Mouse (Mus musculus) stomach, postnatal 0 days (tissue): ENCODE results near the gene Isg20. TPM values are rescaled to one million over a fixed set of nuclear protein-coding genes. Genes with fewer than 3 reads are reported as not detected.
A peak's percentile ranks its signal among the peaks of the same experiment; 100 is the strongest.

Source experiments
- ATAC-seq: fragments of 200-750 bp; cut with Nextera tagmentation; 2 replicates; pipeline ENCODE4 v1.8.0; 2017; ENCODE audit not compliant: low FRiP score, low TSS enrichment
- DNase-seq: peaks from one replicate; pipeline ENCODE4 v3.0.0-alpha.2; 2016; ENCODE audit warnings: low spot score
- H3K27ac ChIP-seq: fragments of 300-500 bp; sonication (generic); replicated peaks from 2 replicates; pipeline ENCODE4 v1.5.1; 2014; ENCODE audit warnings: mild to moderate bottlenecking, control low read depth
- H3K27me3 ChIP-seq: fragments of 300-500 bp; sonication (generic); 2 replicates; pipeline ENCODE4 v1.6.1; 2014; ENCODE audit warnings: low read length; ENCODE audit not compliant: control insufficient read depth, insufficient read depth
- H3K36me3 ChIP-seq: fragments of 300-500 bp; sonication (generic); 2 replicates; pipeline ENCODE4 v1.6.1; 2014; ENCODE audit warnings: low read length, mixed read lengths; ENCODE audit not compliant: control insufficient read depth, insufficient read depth
- H3K4me1 ChIP-seq: fragments of 300-500 bp; sonication (generic); replicated peaks from 2 replicates; pipeline ENCODE4 v1.6.1; 2014; ENCODE audit warnings: antibody characterized with exemption; ENCODE audit not compliant: control insufficient read depth, insufficient read depth
- H3K4me2 ChIP-seq: fragments of 300-500 bp; sonication (generic); replicated peaks from 2 replicates; pipeline ENCODE4 v1.6.1; 2014; ENCODE audit warnings: low read depth, mild to moderate bottlenecking, control low read depth, moderate library complexity
- H3K4me3 ChIP-seq: fragments of 300-500 bp; sonication (generic); 2 replicates; pipeline ENCODE4 v1.5.1; 2014; ENCODE audit warnings: low read depth, low read length, control low read depth
- H3K9ac ChIP-seq: fragments of 300-500 bp; sonication (generic); 2 replicates; pipeline ENCODE4 v1.6.1; 2014; ENCODE audit warnings: mild to moderate bottlenecking, low read length, control low read depth, mixed read lengths
- H3K9me3 ChIP-seq: fragments of 300-500 bp; sonication (generic); 2 replicates; pipeline ENCODE4 v1.6.1; 2016; ENCODE audit warnings: low read length; ENCODE audit not compliant: control insufficient read depth
- CTCF ChIP-seq: IDR thresholded peaks from 2 replicates; pipeline ENCODE4 v1.5.1; 2016; ENCODE audit warnings: antibody characterized with exemption, low read depth, mild to moderate bottlenecking, moderate library complexity
- EP300 ChIP-seq: optimal IDR thresholded peaks from 2 replicates; pipeline ENCODE3; 2016; ENCODE audit warnings: antibody characterized with exemption
- WGBS: fragments of 180-500 bp; shearing (Covaris S2); extraction: QIAGEN DNeasy Blood & Tissue Kit; methylation state at CpG from one replicate; pipeline ENCODE4 v1.1.7; 2014; 5-methylcytosine and 5-hydroxymethylcytosine counted together
- polyA plus RNA-seq: library from polyadenylated mRNA; unstranded; fragments of >200 nt; fragmentation: Nextera tagmentation; extraction: Ambion mirVana; gene quantifications from 2 replicates; pipeline ENCODE4 v1.2.1, GENCODE M21; 2015

Isg20 gene
- polyA plus RNA-seq, 1 experiment from 2014 or later = 10.6 TPM

DNA sequence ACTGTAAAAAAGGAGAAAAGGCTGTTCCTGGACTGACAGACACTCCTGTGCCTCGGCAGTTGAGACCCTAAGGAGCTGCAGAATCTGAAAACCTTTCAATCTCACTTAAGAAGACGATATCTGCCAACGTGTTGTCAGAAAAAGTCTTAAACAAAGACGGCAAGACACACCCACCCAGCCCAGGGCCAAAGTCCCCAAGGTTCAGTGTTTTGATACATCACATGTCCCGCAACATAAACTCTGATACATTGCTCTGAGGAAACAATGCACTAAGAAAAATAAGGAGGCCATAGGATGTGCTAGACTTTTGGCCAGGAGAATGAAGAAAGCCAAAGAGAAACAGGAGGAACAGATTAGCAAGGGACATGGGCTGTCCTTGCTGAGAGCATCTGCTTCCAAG lies 40.4 kb upstream of the Isg20 start:
- H3K27me3 ChIP-seq = no peaks in the 10 kb centered on the region
- no peak overlapping the region for H3K4me3 ChIP-seq
- no peak for TF ChIP-seq EP300
- TF ChIP-seq CTCF = no peak
- H3K9ac ChIP-seq = no peak overlapping the region
- H3K36me3 ChIP-seq = no peaks in the 10 kb centered on the region
- H3K4me1 ChIP-seq = no peaks in the 10 kb centered on the region
- ATAC-seq (no peak), DNase-seq (peak; percentile 35)
- WGBS = 52% methylated on average over 5 of the region's 5 CpGs
- no peak overlapping the region for H3K27ac ChIP-seq
- H3K4me2 ChIP-seq = no peak overlapping the region
- H3K9me3 ChIP-seq = no peaks in the 10 kb centered on the region

DNA sequence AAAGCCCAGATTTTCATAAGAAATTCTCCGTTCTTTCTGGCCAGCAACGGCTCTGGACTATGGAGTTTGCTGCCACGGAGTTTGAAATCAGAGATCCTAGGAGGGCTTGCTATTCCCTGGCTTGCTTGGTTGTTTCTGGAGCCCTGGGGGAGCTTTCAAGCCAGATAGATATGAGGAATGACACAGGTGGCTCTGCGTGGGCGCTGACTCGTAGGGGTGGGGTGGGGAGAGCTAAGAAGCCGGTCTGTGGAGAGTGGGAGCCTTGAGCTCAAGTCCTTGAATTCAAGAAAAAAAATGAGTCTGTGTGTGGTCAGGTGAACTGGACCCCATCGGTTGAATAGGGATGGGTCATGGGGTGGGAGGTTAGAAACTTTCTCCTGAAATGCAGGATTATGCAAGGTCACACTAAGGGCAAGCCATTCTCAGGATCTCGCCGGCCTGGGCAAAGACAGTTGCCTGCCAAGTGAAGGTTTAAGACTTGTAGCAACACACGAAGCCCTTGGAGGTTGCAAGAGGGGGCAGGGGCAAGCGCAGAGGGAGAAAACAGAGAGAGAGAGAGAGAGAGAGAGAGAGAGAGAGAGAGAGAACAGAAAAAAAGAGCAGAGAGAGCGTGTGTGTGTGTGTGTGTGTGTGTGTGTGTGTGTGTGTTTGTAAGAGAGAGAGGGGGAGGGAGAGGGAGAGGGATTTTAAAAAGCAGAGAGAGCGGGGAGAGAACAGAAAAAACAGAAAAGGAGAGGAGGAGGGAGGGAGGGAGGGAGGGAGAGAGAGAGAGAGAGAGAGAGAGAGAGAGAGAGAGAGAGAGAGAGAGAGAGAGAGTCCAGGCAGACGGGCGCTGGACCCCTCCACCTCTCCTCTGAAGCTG lies 31.4 kb upstream of the Isg20 start:
- TF ChIP-seq EP300 (no peak), CTCF (no peak)
- no peak for DNase-seq
- ATAC-seq = no peak
- Histone ChIP-seq H3K36me3 (no peaks in the 10 kb centered on the region), H3K9ac (no peak overlapping the region), H3K27ac (no peak overlapping the region), H3K4me1 (no peaks in the 10 kb centered on the region), H3K9me3 (no peaks in the 10 kb centered on the region), H3K4me3 (no peak overlapping the region), H3K27me3 (no peaks in the 10 kb centered on the region; the same call in 1 of the 2 replicates), H3K4me2 (peak overlapping the region; percentile 29)
- 18% methylated on average over 14 of the region's 16 CpGs for WGBS

- no peak for TF ChIP-seq EP300
- no peak for TF ChIP-seq CTCF
- H3K27me3 ChIP-seq = no peaks in the 10 kb centered on the region; the same call in 1 of the 2 replicates
- no peaks in the 10 kb centered on the region for H3K36me3 ChIP-seq
- no peak overlapping the region for H3K9ac ChIP-seq
- no peak overlapping the region for H3K27ac ChIP-seq
- H3K4me1 ChIP-seq = no peaks in the 10 kb centered on the region
- peak overlapping the region; percentile 29 for H3K4me2 ChIP-seq
- DNase-seq (no peak), ATAC-seq (peak; percentile 44; the same call in 1 of the 2 replicates)
- WGBS = 2% methylated on average over 15 of the region's 23 CpGs
- 0 out of 2 replicates have a peak overlapping the region, but pooled peaks have one; percentile 6 for H3K4me3 ChIP-seq
- no peaks in the 10 kb centered on the region for H3K9me3 ChIP-seq
Observed at GRCm38 (mm10) chr7:78882469-78882837, 30.8 kb upstream of the Isg20 start.

DNA sequence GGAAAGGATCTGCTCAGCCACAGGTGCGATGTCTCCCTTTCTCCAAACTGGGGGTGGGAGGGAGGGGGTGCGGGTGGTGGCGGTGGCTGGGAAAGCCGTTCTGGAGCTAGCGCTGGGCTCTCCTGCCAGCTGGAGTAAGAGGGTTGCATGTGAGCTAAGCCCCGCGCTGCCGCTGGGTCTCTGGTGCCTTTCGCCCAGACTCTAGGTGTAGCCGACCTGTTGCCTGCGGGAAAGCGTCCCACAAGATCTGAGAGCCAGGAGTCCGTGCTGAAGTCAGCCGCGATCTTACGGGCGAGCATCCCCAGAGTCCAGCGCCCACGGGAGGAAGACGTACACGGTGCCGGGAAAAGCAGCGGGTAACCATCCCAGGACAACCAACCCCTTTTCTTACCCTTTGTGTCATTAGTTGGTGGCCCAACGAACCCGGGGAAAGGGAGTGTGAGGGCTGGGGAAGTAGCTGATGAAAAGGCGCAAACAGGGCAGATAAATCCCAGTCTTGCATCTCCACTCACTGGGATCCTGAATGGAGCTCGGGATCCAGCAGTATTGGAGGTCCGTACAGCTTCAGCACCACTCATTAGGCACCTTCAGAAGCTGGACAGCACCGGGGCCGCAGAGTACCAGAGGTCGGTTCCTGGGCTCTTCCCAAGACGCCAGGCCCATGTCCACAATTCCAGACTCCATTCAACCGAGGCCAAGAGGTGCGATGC lies 30.1 kb upstream of the Isg20 start:
- H3K4me3 ChIP-seq = peak overlapping the region; percentile 6; the same call in 1 of the 2 replicates
- no peaks in the 10 kb centered on the region; the same call in 1 of the 2 replicates for H3K27me3 ChIP-seq
- 3% methylated on average over 34 of the region's 34 CpGs for WGBS
- ATAC-seq = no peak
- H3K4me2 ChIP-seq = no peak overlapping the region
- no peak for TF ChIP-seq EP300
- TF ChIP-seq CTCF = no peak
- H3K9me3 ChIP-seq = no peaks in the 10 kb centered on the region
- no peak overlapping the region; the same call in 1 of the 2 replicates for H3K9ac ChIP-seq
- H3K4me1 ChIP-seq = no peaks in the 10 kb centered on the region
- no peak overlapping the region for H3K27ac ChIP-seq
- DNase-seq = no peak
- no peaks in the 10 kb centered on the region for H3K36me3 ChIP-seq

DNA sequence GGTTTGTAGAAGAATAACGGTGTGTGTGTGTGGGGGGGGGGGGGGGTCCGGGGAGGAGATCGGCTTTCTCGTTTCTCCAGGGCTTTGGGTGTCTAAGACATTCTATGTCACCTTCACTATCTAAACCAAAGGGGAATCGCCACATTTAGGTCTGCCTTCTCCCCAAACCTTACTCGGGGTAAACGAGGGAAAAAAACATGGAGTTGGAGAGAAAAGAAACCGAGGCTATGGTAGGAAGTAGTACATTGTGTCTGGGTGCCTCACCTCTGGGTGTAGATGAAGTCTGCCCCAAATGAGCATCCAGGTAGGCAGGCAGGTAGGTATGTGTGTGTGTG lies 29.5 kb upstream of the Isg20 start:
- no peak for ATAC-seq
- TF ChIP-seq EP300 (no peak), CTCF (no peak)
- no peak overlapping the region for H3K4me3 ChIP-seq
- H3K4me1 ChIP-seq = no peaks in the 10 kb centered on the region
- no peak for DNase-seq
- no peaks in the 10 kb centered on the region; the same call in 1 of the 2 replicates for H3K27me3 ChIP-seq
- 14% methylated on average over 8 of the region's 8 CpGs for WGBS
- H3K27ac ChIP-seq = no peak overlapping the region
- no peak overlapping the region for H3K4me2 ChIP-seq
- no peaks in the 10 kb centered on the region for H3K36me3 ChIP-seq
- H3K9me3 ChIP-seq = no peaks in the 10 kb centered on the region
- H3K9ac ChIP-seq = no peak overlapping the region

- Histone ChIP-seq H3K9me3 (no peaks in the 10 kb centered on the region), H3K4me1 (no peaks in the 10 kb centered on the region), H3K4me3 (no peak overlapping the region), H3K4me2 (no peak overlapping the region), H3K36me3 (no peaks in the 10 kb centered on the region), H3K27me3 (no peaks in the 10 kb centered on the region; the same call in 1 of the 2 replicates), H3K9ac (no peak overlapping the region), H3K27ac (no peak overlapping the region)
- DNase-seq = no peak
- no peak for TF ChIP-seq EP300
- no peak for TF ChIP-seq CTCF
- WGBS = 12% methylated on average over 6 of the region's 6 CpGs
- no peak for ATAC-seq
Observed at GRCm38 (mm10) chr7:78884139-78884538, 29.1 kb upstream of the Isg20 start.
